Mouse (Mus musculus): ENCODE measurements around the gene Nbea. TPM values are rescaled to one million over a fixed set of nuclear protein-coding genes. Genes with fewer than 3 reads are reported as not detected.

Gene Nbea
- polyA plus RNA-seq, 1 experiment from 2014 or later: 8.2 TPM

GRCm38 (mm10) chr3:55688098-55688497 is 495.4 kb downstream of the Nbea start:
- no peaks in the 10 kb centered on the region for H3K9me3 ChIP-seq
- 32% methylated on average over 1 of the region's 1 CpGs for WGBS
- no peaks in the 10 kb centered on the region for H3K36me3 ChIP-seq (replicated peaks)
- DNase-seq (ENCODE audit: extremely low spot score, low spot score): no peak
- H3K27ac ChIP-seq: no peak overlapping the region
- H3K27me3 ChIP-seq (ENCODE audit: poor library complexity, severe bottlenecking): no peaks in the 10 kb centered on the region
- H3K4me1 ChIP-seq: peaks cover 13% of the 10 kb centered on the region
- no peak overlapping the region for H3K4me3 ChIP-seq

GRCm38 (mm10) chr3:55686993-55687392 is 496.5 kb downstream of the Nbea start:
- Histone ChIP-seq H3K27ac (no peak overlapping the region), H3K27me3 (ENCODE audit: poor library complexity, severe bottlenecking) (no peaks in the 10 kb centered on the region), H3K4me3 (no peak overlapping the region), H3K36me3 (replicated peaks) (no peaks in the 10 kb centered on the region), H3K4me1 (peaks cover 13% of the 10 kb centered on the region), H3K9me3 (no peaks in the 10 kb centered on the region)
- DNase-seq (ENCODE audit: extremely low spot score, low spot score): no peak
- WGBS: 95% methylated on average over 6 of the region's 6 CpGs

- no peak overlapping the region for H3K4me3 ChIP-seq
- H3K36me3 ChIP-seq (replicated peaks): no peaks in the 10 kb centered on the region
- no peak for DNase-seq (ENCODE audit: extremely low spot score, low spot score)
- H3K27ac ChIP-seq: no peak overlapping the region
- peaks cover 13% of the 10 kb centered on the region for H3K4me1 ChIP-seq
- 72% methylated on average over 6 of the region's 6 CpGs for WGBS
- H3K9me3 ChIP-seq: no peaks in the 10 kb centered on the region
- H3K27me3 ChIP-seq (ENCODE audit: poor library complexity, severe bottlenecking): no peaks in the 10 kb centered on the region
These were observed 497.9 kb downstream of the Nbea start for GRCm38 (mm10) chr3:55685627-55686026.

- Histone ChIP-seq H3K36me3 (replicated peaks) (no peaks in the 10 kb centered on the region), H3K4me3 (no peak overlapping the region), H3K4me1 (peaks cover 13% of the 10 kb centered on the region), H3K27me3 (ENCODE audit: poor library complexity, severe bottlenecking) (no peaks in the 10 kb centered on the region), H3K27ac (0 out of 2 replicates have a peak overlapping the region, but pooled peaks have one; percentile 40), H3K9me3 (no peaks in the 10 kb centered on the region)
- WGBS: 54% methylated on average over 4 of the region's 4 CpGs
- no peak for DNase-seq (ENCODE audit: extremely low spot score, low spot score)
These were observed 498.6 kb downstream of the Nbea start for GRCm38 (mm10) chr3:55684892-55685291.

- H3K36me3 ChIP-seq (replicated peaks): no peaks in the 10 kb centered on the region
- 84% methylated on average over 2 of the region's 2 CpGs for WGBS
- no peaks in the 10 kb centered on the region for H3K9me3 ChIP-seq
- DNase-seq (ENCODE audit: extremely low spot score, low spot score): no peak
- no peak overlapping the region for H3K4me3 ChIP-seq
- no peaks in the 10 kb centered on the region for H3K4me1 ChIP-seq
- H3K27me3 ChIP-seq (ENCODE audit: poor library complexity, severe bottlenecking): no peaks in the 10 kb centered on the region
- H3K27ac ChIP-seq: no peak overlapping the region
These were observed 505.8 kb downstream of the Nbea start for GRCm38 (mm10) chr3:55677691-55678090.

GRCm38 (mm10) chr3:55674185-55674584 is 509.3 kb downstream of the Nbea start:
- Histone ChIP-seq H3K27me3 (ENCODE audit: poor library complexity, severe bottlenecking) (no peaks in the 10 kb centered on the region), H3K9me3 (no peaks in the 10 kb centered on the region), H3K4me1 (no peaks in the 10 kb centered on the region), H3K4me3 (no peak overlapping the region), H3K27ac (no peak overlapping the region), H3K36me3 (replicated peaks) (no peaks in the 10 kb centered on the region)
- 92% methylated on average over 7 of the region's 7 CpGs for WGBS
- DNase-seq (ENCODE audit: extremely low spot score, low spot score): no peak

GRCm38 (mm10) chr3:55667048-55667447 is 516.5 kb downstream of the Nbea start:
- Histone ChIP-seq H3K27ac (no peak overlapping the region), H3K4me3 (no peak overlapping the region)

GRCm38 (mm10) chr3:55665928-55666327 is 517.6 kb downstream of the Nbea start:
- H3K9me3 ChIP-seq: no peaks in the 10 kb centered on the region
- H3K36me3 ChIP-seq (replicated peaks): no peaks in the 10 kb centered on the region
- WGBS: 36% methylated on average over 5 of the region's 5 CpGs
- H3K27me3 ChIP-seq (ENCODE audit: poor library complexity, severe bottlenecking): no peaks in the 10 kb centered on the region
- H3K27ac ChIP-seq: no peak overlapping the region
- no peak overlapping the region for H3K4me3 ChIP-seq
- peaks cover 23% of the 10 kb centered on the region for H3K4me1 ChIP-seq
- no peak for DNase-seq (ENCODE audit: extremely low spot score, low spot score)

More at GRCm38 (mm10) chr3:55667048-55667447, 516.5 kb downstream of the Nbea start:
- WGBS: 72% methylated on average over 6 of the region's 6 CpGs
- no peak for DNase-seq (ENCODE audit: extremely low spot score, low spot score)
- H3K4me1 ChIP-seq: peaks cover 23% of the 10 kb centered on the region
- no peaks in the 10 kb centered on the region for H3K36me3 ChIP-seq (replicated peaks)
- no peaks in the 10 kb centered on the region for H3K9me3 ChIP-seq
- no peaks in the 10 kb centered on the region for H3K27me3 ChIP-seq (ENCODE audit: poor library complexity, severe bottlenecking)

GRCm38 (mm10) chr3:55664713-55665112 is 518.8 kb downstream of the Nbea start:
- Histone ChIP-seq H3K4me1 (peaks cover 25% of the 10 kb centered on the region), H3K27ac (no peak overlapping the region), H3K36me3 (replicated peaks) (no peaks in the 10 kb centered on the region), H3K4me3 (no peak overlapping the region), H3K27me3 (ENCODE audit: poor library complexity, severe bottlenecking) (no peaks in the 10 kb centered on the region), H3K9me3 (no peaks in the 10 kb centered on the region)
- WGBS: 91% methylated on average over 3 of the region's 3 CpGs
- no peak for DNase-seq (ENCODE audit: extremely low spot score, low spot score)

GRCm38 (mm10) chr3:55661678-55662445 is 521.6 kb downstream of the Nbea start:
- Histone ChIP-seq H3K9me3 (no peaks in the 10 kb centered on the region), H3K4me1 (peaks cover 22% of the 10 kb centered on the region), H3K27ac (no peak overlapping the region), H3K27me3 (ENCODE audit: poor library complexity, severe bottlenecking) (no peaks in the 10 kb centered on the region), H3K36me3 (replicated peaks) (no peaks in the 10 kb centered on the region), H3K4me3 (no peak overlapping the region)
- no peak for DNase-seq (ENCODE audit: extremely low spot score, low spot score)
- WGBS: 79% methylated on average over 9 of the region's 9 CpGs

GRCm38 (mm10) chr3:55660261-55660838 is 523.2 kb downstream of the Nbea start:
- Histone ChIP-seq H3K4me3 (no peak overlapping the region), H3K36me3 (replicated peaks) (no peaks in the 10 kb centered on the region), H3K27me3 (ENCODE audit: poor library complexity, severe bottlenecking) (no peaks in the 10 kb centered on the region), H3K9me3 (no peaks in the 10 kb centered on the region), H3K4me1 (peaks cover 6% of the 10 kb centered on the region; the same call in 1 of the 2 replicates), H3K27ac (no peak overlapping the region)
- WGBS: 92% methylated on average over 10 of the region's 10 CpGs
- no peak for DNase-seq (ENCODE audit: extremely low spot score, low spot score)

- 65% methylated on average over 7 of the region's 7 CpGs for WGBS
- no peaks in the 10 kb centered on the region for H3K9me3 ChIP-seq
- 0 out of 2 replicates have a peak, but pooled peaks cover 6% of the 10 kb centered on the region for H3K4me1 ChIP-seq
- DNase-seq (ENCODE audit: extremely low spot score, low spot score): no peak
- H3K4me3 ChIP-seq: no peak overlapping the region
- H3K36me3 ChIP-seq (replicated peaks): no peaks in the 10 kb centered on the region
- no peak overlapping the region for H3K27ac ChIP-seq
- no peaks in the 10 kb centered on the region for H3K27me3 ChIP-seq (ENCODE audit: poor library complexity, severe bottlenecking)
These were observed 523.8 kb downstream of the Nbea start for GRCm38 (mm10) chr3:55659558-55660215.

GRCm38 (mm10) chr3:55652321-55652720 is 531.2 kb downstream of the Nbea start:
- Histone ChIP-seq H3K27me3 (ENCODE audit: poor library complexity, severe bottlenecking) (no peaks in the 10 kb centered on the region), H3K27ac (no peak overlapping the region), H3K4me1 (peaks cover 18% of the 10 kb centered on the region), H3K9me3 (no peaks in the 10 kb centered on the region), H3K4me3 (no peak overlapping the region), H3K36me3 (replicated peaks) (no peaks in the 10 kb centered on the region)
- DNase-seq (ENCODE audit: extremely low spot score, low spot score): no peak
- 90% methylated on average over 2 of the region's 2 CpGs for WGBS
